Mouse (Mus musculus): ENCODE measurements around the gene Mcts1. TPM values are rescaled to one million over a fixed set of nuclear protein-coding genes. Genes with fewer than 3 reads are reported as not detected.

The Mcts1 gene
- total RNA-seq, 2 experiments from 2014 or later: 42.1 to 112 TPM

DNA sequence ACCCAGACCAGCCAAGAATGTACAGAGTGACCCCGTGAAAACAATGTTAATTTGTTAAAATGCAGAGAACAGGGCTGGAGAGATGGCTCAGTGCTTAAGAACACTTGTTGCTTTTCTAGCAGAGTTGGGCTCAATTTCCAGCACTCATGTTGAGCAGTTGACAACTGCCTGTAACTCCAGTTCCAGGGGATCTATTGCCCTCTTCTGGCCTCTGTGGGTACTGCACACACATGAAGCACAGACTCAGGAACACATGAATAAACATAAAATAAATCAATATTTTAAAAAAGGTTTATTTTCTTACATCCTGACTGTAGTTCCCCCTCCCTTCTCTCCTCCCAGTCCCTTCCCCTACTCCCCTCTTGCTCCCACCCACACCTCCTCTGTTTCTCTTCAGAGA lies 52.8 kb downstream of the Mcts1 start:
- ATAC-seq (replicated peaks; ENCODE audit: poor library complexity): no peak

DNA sequence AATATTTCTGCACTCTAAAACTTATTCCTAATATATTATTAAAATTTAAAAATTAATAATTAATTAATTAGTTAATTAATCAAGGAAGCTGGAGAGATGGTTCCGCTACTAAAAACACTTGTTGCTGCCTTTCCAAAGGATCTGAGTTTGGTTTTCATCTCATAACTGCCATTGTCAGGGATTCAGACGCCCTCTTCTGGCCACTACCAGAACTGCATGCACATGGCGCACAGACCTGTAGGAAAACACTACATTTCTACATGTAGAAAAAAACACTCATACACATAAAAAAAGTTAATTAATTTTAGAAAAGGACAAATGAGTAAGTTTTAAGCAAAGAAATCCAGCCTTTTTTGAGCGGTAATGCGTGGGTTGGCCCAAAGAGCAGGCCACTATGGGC lies 54.3 kb downstream of the Mcts1 start:
- ATAC-seq (replicated peaks; ENCODE audit: poor library complexity): no peak

DNA sequence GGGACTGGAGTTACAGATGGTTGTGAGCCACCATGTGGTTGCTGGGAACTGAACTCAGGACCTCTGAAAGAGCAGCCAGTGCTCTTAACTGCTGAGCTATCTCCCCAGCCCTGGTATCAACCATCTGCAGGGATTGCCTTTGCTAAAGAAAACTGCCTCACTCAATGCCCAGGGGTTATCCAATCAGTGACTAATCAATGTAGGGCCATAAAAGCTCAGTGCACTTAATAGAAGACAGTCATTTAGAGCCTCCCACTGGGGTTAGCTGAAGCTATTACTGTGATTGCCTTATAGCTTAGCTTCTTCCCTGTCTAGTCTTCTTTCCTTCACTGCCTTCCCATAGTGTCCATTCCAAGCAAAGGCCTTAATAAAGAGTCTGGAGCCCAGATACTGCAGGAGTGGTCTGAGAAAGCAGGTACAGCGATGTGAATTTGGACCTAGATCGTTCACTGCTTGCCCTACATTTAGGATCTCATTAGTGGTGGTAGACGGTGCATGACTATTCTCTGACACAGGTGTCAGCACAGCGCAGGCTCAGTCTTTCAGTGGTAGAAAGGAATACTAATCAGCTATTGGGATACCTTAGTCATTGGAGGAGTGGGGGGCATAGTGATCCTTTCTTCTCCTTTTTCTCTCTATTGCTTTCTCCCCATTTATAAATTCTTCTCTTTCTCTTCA lies 56.0 kb downstream of the Mcts1 start:
- ATAC-seq (replicated peaks; ENCODE audit: poor library complexity): no peak

Other genes starting within 250 kb of the Mcts1 start
- gene Lamp2, start 144.1 kb upstream of the Mcts1 start, total RNA-seq (2015): 262 and 283 TPM in 2 replicates
- 159 and 183 TPM in 2 replicates for gene Lamp2, start 144.1 kb upstream of the Mcts1 start, total RNA-seq (2017)
- gene Cul4b, start 24.4 kb upstream of the Mcts1 start, total RNA-seq (2015): 61.3 and 67.4 TPM in 2 replicates
- gene Cul4b, start 24.4 kb upstream of the Mcts1 start, total RNA-seq (2017): 59.2 and 67.7 TPM in 2 replicates
- gene C1galt1c1, start 34.5 kb downstream of the Mcts1 start, total RNA-seq (2015): 72.7 and 90.6 TPM in 2 replicates
- gene C1galt1c1, start 34.5 kb downstream of the Mcts1 start, total RNA-seq (2017): 88.5 and 99.7 TPM in 2 replicates
- gene 6030498E09Rik, start 172.1 kb downstream of the Mcts1 start, total RNA-seq (2015): 0.89 TPM in 1 of 2 replicates, not detected in the other
- 0.67 TPM in 1 of 2 replicates, not detected in the other for gene 6030498E09Rik, start 172.1 kb downstream of the Mcts1 start, total RNA-seq (2017)